Mouse (Mus musculus) embryo, embryonic 9.5 days (tissue): Measurements from ENCODE around the gene Mettl27.

Experiments
- DNase-seq: peaks from one replicate; pipeline ENCODE4 v3.0.0-alpha.2; 2017; ENCODE audit errors: extremely low spot score

Gene Mettl27

GRCm38 (mm10) chr5:134985633-134986297 lies 53.6 kb downstream of the Mettl27 start, which contains the start of gene Cldn3:
TSS of gene Cldn3 (plus strand) at chr5:134986214.
- peak; percentile 45 for DNase-seq

- no peak for DNase-seq
These were observed 54.4 kb downstream of the Mettl27 start for GRCm38 (mm10) chr5:134986298-134987268.

- no peak for DNase-seq
These were observed 57.0 kb downstream of the Mettl27 start for GRCm38 (mm10) chr5:134989166-134989565.

GRCm38 (mm10) chr5:134989741-134990140 lies 57.6 kb downstream of the Mettl27 start:
- DNase-seq, result no peak
